Mouse (Mus musculus): ENCODE data around the gene Znrd1. TPM values are rescaled to one million over a fixed set of nuclear protein-coding genes. Genes with fewer than 3 reads are reported as not detected.
"Not testable (repeated sequence)": the region's sequence is repeated elsewhere in the genome, so short reads cannot be mapped to it uniquely, and the experiment has no call there.

Znrd1 gene
- polyA plus RNA-seq, 1 experiment from 2014 or later: 19.3 TPM

DNA sequence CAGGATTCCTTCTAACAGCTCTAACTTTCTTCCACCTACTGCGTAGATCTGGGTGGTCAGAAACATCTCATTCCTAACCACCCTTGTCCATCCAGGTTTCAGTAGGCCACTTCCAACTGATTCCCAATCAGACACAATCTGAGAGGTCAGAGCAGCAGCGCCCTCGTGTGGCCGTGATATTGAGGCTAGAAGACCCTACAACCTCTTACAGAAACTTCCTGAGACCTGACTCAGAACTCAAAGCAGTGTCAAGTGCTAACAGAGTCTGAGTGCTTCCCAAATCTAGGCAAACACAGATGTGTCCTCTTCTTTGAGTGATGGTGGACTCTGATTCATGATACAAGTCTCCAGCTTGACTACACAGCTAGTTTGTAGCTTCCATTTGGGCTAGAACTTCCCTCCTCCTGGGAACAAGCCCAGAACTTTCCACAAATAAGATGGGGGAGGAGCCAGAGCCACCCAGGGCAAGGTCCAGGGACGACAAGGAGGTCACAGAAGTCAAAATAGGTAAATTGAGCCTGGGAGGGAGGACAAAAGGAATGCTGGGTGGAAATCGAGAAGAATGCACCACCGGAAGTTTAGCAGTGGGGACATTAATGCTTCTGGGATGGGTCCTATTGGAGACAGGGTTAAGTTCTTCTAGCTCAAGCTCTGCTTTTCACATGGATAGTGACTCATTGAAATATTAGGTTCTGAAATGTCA, 38.8 kb upstream of the Znrd1 start:
- H3K27ac ChIP-seq (ENCODE audit: low read depth): no peak overlapping the region
- H3K4me2 ChIP-seq (ENCODE audit: low read depth, low read length): no peak overlapping the region
- no peak overlapping the region for H3K4me3 ChIP-seq (ENCODE audit: low read depth, low read length)
- H3K36me3 ChIP-seq (replicated peaks; ENCODE audit: insufficient read depth, low read length): no peaks in the 10 kb centered on the region
- H3K27me3 ChIP-seq (ENCODE audit: insufficient read depth, low read length): no peaks in the 10 kb centered on the region
- no peak overlapping the region for H3K9ac ChIP-seq (replicated peaks)
- H3K4me1 ChIP-seq (ENCODE audit: insufficient read depth): no peaks in the 10 kb centered on the region
- TF ChIP-seq EP300 (IDR thresholded peaks at IDR 0.05; ENCODE audit: low read depth): no peak
- TF ChIP-seq CTCF (IDR thresholded peaks at IDR 0.05; ENCODE audit: low read depth): peak; percentile 83
- peak; percentile 82 for DNase-seq
- WGBS (ENCODE audit: insufficient replicate concordance): 22% methylated on average over 7 of the region's 7 CpGs
- peak; percentile 48; the same call in 1 of the 2 replicates for ATAC-seq
- H3K9me3 ChIP-seq (ENCODE audit: low read length): no peaks in the 10 kb centered on the region

DNA sequence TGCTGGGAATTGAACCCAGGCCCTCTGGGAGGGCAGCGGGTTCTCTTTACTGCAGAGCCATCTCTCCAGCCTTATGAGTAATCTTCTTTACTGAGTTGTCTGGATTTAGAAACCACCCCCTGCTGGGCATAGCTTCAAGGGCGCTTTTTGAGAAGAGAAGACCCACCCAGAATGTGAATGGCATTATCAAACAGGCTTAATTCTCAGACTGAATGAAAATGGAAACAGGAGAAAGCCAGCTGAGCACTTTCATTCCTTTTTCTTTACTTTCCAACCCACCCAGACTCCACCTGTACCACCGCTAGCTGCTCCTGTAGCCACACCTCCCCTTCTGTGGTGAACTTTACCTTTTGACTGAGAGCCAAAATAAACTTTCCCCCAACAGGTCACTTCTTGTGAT, 37.1 kb upstream of the Znrd1 start:
- H3K4me2 ChIP-seq (ENCODE audit: low read depth, low read length): peak overlapping the region; percentile 27; the same call in 1 of the 2 replicates
- no peaks in the 10 kb centered on the region for H3K36me3 ChIP-seq (replicated peaks; ENCODE audit: insufficient read depth, low read length)
- H3K9me3 ChIP-seq (ENCODE audit: low read length): no peaks in the 10 kb centered on the region
- DNase-seq (no peak), ATAC-seq (0 out of 2 replicates have a peak, but pooled peaks have one; percentile 40)
- TF ChIP-seq CTCF (IDR thresholded peaks at IDR 0.05; ENCODE audit: low read depth) (no peak), EP300 (IDR thresholded peaks at IDR 0.05; ENCODE audit: low read depth) (no peak)
- H3K27me3 ChIP-seq (ENCODE audit: insufficient read depth, low read length): no peaks in the 10 kb centered on the region
- 61% methylated on average over 3 of the region's 3 CpGs for WGBS (ENCODE audit: insufficient replicate concordance)
- no peaks in the 10 kb centered on the region for H3K4me1 ChIP-seq (ENCODE audit: insufficient read depth)
- no peak overlapping the region for H3K27ac ChIP-seq (ENCODE audit: low read depth)
- no peak overlapping the region for H3K9ac ChIP-seq (replicated peaks)
- no peak overlapping the region for H3K4me3 ChIP-seq (ENCODE audit: low read depth, low read length)

GRCm38 (mm10) chr17:36994528-36994927, 36.2 kb upstream of the Znrd1 start:
- H3K27ac ChIP-seq (ENCODE audit: low read depth): no peak overlapping the region
- 0 out of 2 replicates have a peak, but pooled peaks cover 2% of the 10 kb centered on the region for H3K27me3 ChIP-seq (ENCODE audit: insufficient read depth, low read length)
- no peaks in the 10 kb centered on the region for H3K36me3 ChIP-seq (replicated peaks; ENCODE audit: insufficient read depth, low read length)
- TF ChIP-seq CTCF (IDR thresholded peaks at IDR 0.05; ENCODE audit: low read depth): no peak
- no peak for TF ChIP-seq EP300 (IDR thresholded peaks at IDR 0.05; ENCODE audit: low read depth)
- H3K9ac ChIP-seq (replicated peaks): no peak overlapping the region
- WGBS (ENCODE audit: insufficient replicate concordance): 80% methylated on average over 2 of the region's 2 CpGs
- no peak overlapping the region for H3K4me2 ChIP-seq (ENCODE audit: low read depth, low read length)
- H3K9me3 ChIP-seq (ENCODE audit: low read length): no peaks in the 10 kb centered on the region
- DNase-seq (no peak), ATAC-seq (no peak)
- H3K4me3 ChIP-seq (ENCODE audit: low read depth, low read length): no peak overlapping the region
- no peaks in the 10 kb centered on the region for H3K4me1 ChIP-seq (ENCODE audit: insufficient read depth)

DNA sequence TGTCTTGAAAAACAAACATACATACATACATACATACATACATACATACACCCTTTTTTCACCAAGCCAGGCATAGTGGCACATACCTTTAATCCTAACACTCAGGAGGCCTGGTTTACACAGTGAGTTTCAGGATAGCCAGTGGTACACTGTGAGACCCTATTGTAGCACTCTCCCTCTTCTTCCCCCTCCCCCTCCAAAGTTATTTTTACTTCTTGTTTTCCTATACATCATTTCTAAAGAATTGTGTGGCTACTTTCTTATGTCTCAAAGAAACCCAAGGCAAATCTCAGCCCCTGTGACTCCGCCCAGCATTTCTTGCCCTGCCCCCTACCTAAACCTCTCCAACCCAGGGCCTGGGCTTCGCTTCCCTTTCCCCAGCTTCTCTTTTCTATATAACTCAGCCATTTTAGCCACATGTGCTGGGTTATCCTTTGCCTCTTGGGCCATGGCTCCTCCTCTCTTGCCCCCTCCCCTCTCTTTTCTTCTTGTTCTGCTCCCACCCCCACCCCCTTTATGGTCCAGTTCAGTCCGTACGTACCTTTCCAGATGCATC, 35.5 kb upstream of the Znrd1 start:
- Histone ChIP-seq H3K4me3 (ENCODE audit: low read depth, low read length) (no peak overlapping the region), H3K9ac (replicated peaks) (no peak overlapping the region), H3K27me3 (ENCODE audit: insufficient read depth, low read length) (peaks cover 8% of the 10 kb centered on the region; the same call in 1 of the 2 replicates), H3K36me3 (replicated peaks; ENCODE audit: insufficient read depth, low read length) (no peaks in the 10 kb centered on the region), H3K27ac (ENCODE audit: low read depth) (no peak overlapping the region), H3K4me2 (ENCODE audit: low read depth, low read length) (no peak overlapping the region), H3K9me3 (ENCODE audit: low read length) (no peaks in the 10 kb centered on the region), H3K4me1 (ENCODE audit: insufficient read depth) (no peaks in the 10 kb centered on the region)
- 73% methylated on average over 4 of the region's 4 CpGs for WGBS (ENCODE audit: insufficient replicate concordance)
- DNase-seq (no peak), ATAC-seq (no peak)
- TF ChIP-seq EP300 (IDR thresholded peaks at IDR 0.05; ENCODE audit: low read depth) (no peak), CTCF (IDR thresholded peaks at IDR 0.05; ENCODE audit: low read depth) (no peak)

DNA sequence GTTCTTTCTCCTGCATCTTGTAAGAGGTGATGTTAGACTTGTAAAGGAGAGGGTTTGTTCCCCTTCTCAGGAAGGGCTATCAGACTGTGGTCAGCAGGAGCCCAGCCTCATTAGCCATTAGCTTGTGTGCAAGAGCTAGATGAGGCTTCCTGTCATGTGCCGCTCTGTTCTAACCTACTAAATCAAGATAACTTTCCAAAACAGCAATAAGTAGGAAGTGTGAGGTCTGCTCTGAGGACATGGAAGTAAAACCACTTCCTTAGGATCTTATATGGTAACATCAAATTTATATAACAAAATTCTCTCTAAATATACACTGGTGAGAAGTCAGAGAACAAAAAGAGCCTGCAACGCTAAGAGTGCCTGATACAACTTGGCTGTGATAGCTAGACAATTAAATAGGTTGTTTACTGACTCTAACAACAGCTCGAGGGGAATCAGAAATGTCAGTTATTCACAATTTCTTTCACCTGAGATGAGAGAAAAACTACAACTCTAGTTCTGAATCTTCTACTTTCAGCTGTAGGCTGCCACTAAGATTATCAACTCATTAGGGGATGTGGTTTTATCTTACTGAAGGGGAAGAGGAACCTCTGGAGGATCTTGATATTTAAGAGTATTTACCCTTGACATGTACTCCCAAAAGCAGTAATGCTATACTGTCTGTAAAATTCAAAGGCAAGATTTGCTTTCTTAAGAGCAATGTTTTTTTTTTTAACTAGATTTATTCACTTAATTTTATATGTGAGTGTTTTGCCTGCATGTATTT, 34.2 kb upstream of the Znrd1 start:
- Histone ChIP-seq H3K27ac (ENCODE audit: low read depth) (no peak overlapping the region), H3K27me3 (ENCODE audit: insufficient read depth, low read length) (peaks cover 20% of the 10 kb centered on the region), H3K4me2 (ENCODE audit: low read depth, low read length) (no peak overlapping the region), H3K4me3 (ENCODE audit: low read depth, low read length) (no peak overlapping the region), H3K36me3 (replicated peaks; ENCODE audit: insufficient read depth, low read length) (no peaks in the 10 kb centered on the region), H3K9ac (replicated peaks) (no peak overlapping the region), H3K9me3 (ENCODE audit: low read length) (no peaks in the 10 kb centered on the region), H3K4me1 (ENCODE audit: insufficient read depth) (no peaks in the 10 kb centered on the region)
- TF ChIP-seq CTCF (IDR thresholded peaks at IDR 0.05; ENCODE audit: low read depth) (no peak), EP300 (IDR thresholded peaks at IDR 0.05; ENCODE audit: low read depth) (no peak)
- DNase-seq (no peak), ATAC-seq (no peak)
- WGBS (ENCODE audit: insufficient replicate concordance): 28% methylated on average over 3 of the region's 3 CpGs

GRCm38 (mm10) chr17:36990630-36991029, 32.3 kb upstream of the Znrd1 start:
- H3K36me3 ChIP-seq (replicated peaks; ENCODE audit: insufficient read depth, low read length); H3K27ac ChIP-seq (ENCODE audit: low read depth); H3K4me1 ChIP-seq (ENCODE audit: insufficient read depth); H3K4me2 ChIP-seq (ENCODE audit: low read depth, low read length); H3K4me3 ChIP-seq (ENCODE audit: low read depth, low read length); H3K9me3 ChIP-seq (ENCODE audit: low read length); ATAC-seq; H3K9ac ChIP-seq (replicated peaks); DNase-seq: not testable (repeated sequence)
- WGBS (ENCODE audit: insufficient replicate concordance): 85% methylated on average over 5 of the region's 6 CpGs
- peaks cover 31% of the 10 kb centered on the region for H3K27me3 ChIP-seq (ENCODE audit: insufficient read depth, low read length)

Data from liver, postnatal 0 days (tissue).